Mouse (Mus musculus): ENCODE data around the gene Gpr119.

Gpr119 gene

GRCm38 (mm10) chrX:48674171-48674570, at the start of gene Gpr119:
Gene Gpr119, minus strand, starts transcription at chrX:48674478.
- no peak for DNase-seq (ENCODE audit: low spot score)

- DNase-seq (ENCODE audit: low spot score), result no peak
These were observed 38.6 kb upstream of the Gpr119 start for GRCm38 (mm10) chrX:48712846-48713245.

GRCm38 (mm10) chrX:48709701-48710100, 35.4 kb upstream of the Gpr119 start:
- no peak for DNase-seq (ENCODE audit: low spot score)

- peak; percentile 90 for DNase-seq (ENCODE audit: low spot score)
These were observed 20.6 kb upstream of the Gpr119 start, which contains the start of gene Rbmx2 for GRCm38 (mm10) chrX:48694864-48695371. Gene Rbmx2, plus strand, starts transcription at chrX:48695004.

GRCm38 (mm10) chrX:48694460-48694859, 20.2 kb upstream of the Gpr119 start:
- DNase-seq (ENCODE audit: low spot score), result no peak

- DNase-seq (ENCODE audit: low spot score), result no peak
These were observed 9.6 kb upstream of the Gpr119 start for GRCm38 (mm10) chrX:48683857-48684256.

GRCm38 (mm10) chrX:48683451-48683850, 9.2 kb upstream of the Gpr119 start:
- peak; percentile 38 for DNase-seq (ENCODE audit: low spot score)

GRCm38 (mm10) chrX:48671714-48672113, 2.6 kb downstream of the Gpr119 start:
- DNase-seq (ENCODE audit: low spot score), result no peak

- DNase-seq (ENCODE audit: low spot score), result no peak
These were observed 4.7 kb downstream of the Gpr119 start for GRCm38 (mm10) chrX:48669588-48669987.

GRCm38 (mm10) chrX:48666807-48667206, 7.5 kb downstream of the Gpr119 start:
- DNase-seq (ENCODE audit: low spot score), result no peak

GRCm38 (mm10) chrX:48644122-48644521, 30.2 kb downstream of the Gpr119 start:
- DNase-seq (ENCODE audit: low spot score), result peak; percentile 8

GRCm38 (mm10) chrX:48637032-48637431, 37.2 kb downstream of the Gpr119 start:
- DNase-seq (ENCODE audit: low spot score), result no peak

GRCm38 (mm10) chrX:48624054-48624420, 50.2 kb downstream of the Gpr119 start:
- DNase-seq (ENCODE audit: low spot score), result no peak

GRCm38 (mm10) chrX:48623379-48624053, 50.8 kb downstream of the Gpr119 start, which contains the start of gene Slc25a14:
Gene Slc25a14, plus strand, starts transcription at chrX:48623413.
- peak; percentile 76 for DNase-seq (ENCODE audit: low spot score)

GRCm38 (mm10) chrX:48623049-48623378, 51.3 kb downstream of the Gpr119 start:
- no peak for DNase-seq (ENCODE audit: low spot score)

Data from lung, postnatal 25 days (tissue).